Mouse (Mus musculus): ENCODE measurements around the gene Rln3.
A peak's percentile ranks its signal among the peaks of the same experiment; 100 is the strongest.

The Rln3 gene

DNA sequence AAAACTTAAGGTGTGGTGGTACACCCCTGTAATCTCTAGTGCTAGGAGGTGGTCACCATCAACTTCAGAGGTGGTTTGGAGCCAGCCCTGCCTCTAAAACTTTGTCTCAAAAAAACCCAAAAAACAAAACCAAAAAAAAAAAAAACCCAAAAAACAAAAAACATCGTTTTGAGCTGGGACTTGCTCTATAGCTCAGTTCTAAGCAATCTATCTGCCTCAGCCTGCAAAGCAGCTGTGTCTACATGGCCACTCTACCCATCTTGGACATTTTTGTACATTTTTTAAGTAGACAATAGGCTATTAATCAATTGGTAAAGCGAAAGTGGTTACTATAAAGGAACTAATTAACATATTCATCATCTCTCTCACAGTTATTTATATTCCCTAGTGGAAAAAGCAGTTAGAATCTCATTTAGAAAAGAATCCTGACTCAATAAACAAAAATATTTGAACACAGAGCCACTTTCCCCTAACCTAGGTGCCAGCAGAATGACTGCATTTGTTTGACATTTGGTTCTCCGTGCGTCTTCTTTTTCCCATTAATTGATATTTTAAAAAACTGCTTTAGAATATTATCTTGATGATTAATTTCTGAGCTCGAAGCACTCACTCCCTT is 20.8 kb upstream of the Rln3 start:
- ATAC-seq (ENCODE audit: low TSS enrichment) = no peak

DNA sequence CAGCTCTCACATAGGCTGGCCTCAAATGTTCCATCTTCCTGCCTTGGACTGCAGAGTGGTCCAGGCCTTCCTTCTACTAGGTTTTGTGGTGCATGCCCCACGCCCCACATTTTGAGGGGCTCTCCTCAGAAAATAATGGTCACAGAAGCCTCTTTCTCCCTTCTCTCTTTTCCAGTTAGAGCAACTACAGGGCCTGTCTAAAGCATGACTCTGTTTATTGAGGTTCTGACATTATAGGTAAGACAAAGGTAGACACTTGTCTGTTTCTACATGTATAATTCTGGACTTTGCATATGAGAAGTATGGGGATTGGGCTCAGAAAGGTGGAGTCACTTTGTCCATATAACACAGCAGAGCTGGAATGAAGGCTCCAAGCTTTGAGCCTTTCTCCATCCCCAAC is 20.2 kb upstream of the Rln3 start, which contains the start of gene Gm10643:
Gene Gm10643 (minus strand): TSS at position 101 of the 400 bp plus-strand sequence.
- no peak for ATAC-seq (ENCODE audit: low TSS enrichment)

DNA sequence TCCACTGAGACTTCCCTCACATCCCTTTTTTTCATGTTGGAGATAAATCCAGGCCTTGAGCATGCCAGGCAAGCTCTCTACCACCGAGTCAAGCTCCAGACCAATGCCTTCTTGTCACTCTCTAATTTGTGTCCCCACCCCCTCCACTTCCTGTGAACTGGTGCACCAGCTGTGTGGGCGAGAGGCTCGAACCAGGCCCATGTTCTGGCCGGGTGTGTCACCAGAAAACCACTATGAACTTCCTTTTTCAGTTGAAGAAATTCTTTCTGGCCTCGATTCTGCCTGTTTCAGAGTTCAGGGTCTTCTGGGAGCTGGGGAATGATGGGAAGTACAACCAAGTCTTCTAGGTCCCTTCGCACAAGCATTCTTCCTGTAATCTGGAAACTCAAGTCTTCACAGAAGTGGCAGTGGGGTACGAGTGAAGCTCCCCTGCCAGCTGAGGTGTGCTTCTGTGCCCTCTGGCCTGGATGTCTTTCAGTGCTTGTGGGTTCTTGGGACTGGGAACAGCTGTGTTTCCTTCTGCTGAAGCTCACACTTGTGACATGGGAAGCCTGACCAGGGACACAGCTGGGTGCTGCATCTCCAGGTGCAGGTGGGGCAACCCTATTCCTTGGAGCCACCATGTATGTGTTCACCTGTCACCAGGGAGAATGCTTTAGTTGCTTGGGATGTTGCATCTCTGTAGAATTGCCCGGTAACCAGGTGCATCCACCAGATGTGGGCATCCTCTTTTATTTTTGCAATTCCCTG is 19.2 kb upstream of the Rln3 start:
- ATAC-seq (ENCODE audit: low TSS enrichment) = no peak

- ATAC-seq (ENCODE audit: low TSS enrichment) = no peak
Observed at GRCm38 (mm10) chr8:84060245-84060644, 15.4 kb upstream of the Rln3 start.

- no peak for ATAC-seq (ENCODE audit: low TSS enrichment)
Observed at GRCm38 (mm10) chr8:84059226-84059625, 14.4 kb upstream of the Rln3 start.

DNA sequence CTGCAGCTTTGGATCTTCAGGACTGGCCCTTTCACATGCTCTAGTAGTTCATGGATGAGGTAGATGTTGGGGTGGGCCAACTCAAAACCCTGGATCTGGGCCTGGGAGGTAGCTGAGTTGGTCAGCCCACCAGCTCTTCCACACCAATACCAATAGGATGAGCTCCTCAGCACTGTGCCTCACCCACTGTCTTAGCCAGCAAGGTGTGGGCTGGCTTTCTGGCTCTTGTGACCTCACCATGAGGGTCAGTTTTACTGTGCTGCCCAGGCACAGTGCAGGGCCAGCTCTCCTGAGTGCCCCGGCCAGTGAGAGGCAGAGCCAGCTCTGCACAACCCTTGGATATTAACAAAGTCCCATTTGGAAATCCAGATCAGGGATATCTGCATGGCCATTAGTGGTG is 13.0 kb upstream of the Rln3 start:
- ATAC-seq (ENCODE audit: low TSS enrichment) = no peak

GRCm38 (mm10) chr8:84053229-84053628 is 8.4 kb upstream of the Rln3 start:
- no peak for ATAC-seq (ENCODE audit: low TSS enrichment)

- ATAC-seq (ENCODE audit: low TSS enrichment) = no peak
Observed at GRCm38 (mm10) chr8:84052746-84053145, 7.9 kb upstream of the Rln3 start.

DNA sequence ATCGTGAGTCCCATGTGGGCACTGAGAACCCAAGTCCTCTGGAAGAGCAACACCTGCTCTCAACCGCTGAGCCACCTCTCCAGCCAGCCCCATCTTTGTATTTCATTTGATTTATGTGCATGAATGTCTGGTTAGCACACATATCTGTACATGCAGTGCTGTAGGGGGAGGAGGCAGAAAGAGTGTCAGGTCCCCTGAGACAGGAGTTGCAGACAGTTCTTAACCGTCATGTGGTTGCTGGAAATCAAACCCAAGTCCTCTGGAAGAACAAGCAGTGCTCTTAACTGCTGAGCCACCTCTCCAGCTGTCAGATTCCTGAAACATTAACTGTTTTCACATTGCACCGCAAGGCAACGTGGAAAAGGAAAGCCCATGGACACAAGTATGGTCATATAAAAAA is 3.4 kb upstream of the Rln3 start:
- no peak for ATAC-seq (ENCODE audit: low TSS enrichment)

DNA sequence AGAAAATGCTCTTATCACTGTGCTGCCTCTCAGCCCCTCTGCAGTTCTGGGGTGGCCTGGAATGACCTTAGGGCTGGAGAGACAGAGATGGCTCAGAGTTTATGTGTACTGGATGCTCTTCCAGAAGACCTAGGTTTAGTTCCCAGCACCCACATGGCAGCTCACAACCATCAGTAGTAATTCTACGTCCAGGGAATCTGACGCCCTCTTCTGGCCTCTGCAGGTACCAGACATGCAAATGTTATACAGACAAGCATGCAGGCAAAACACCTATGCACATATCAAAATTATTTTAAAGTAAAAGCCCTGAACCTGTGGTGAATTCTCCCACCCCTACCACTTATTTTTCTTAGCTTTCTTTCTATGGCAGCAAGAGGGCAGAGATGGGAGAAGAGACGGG is 1.7 kb upstream of the Rln3 start:
- ATAC-seq (ENCODE audit: low TSS enrichment) = no peak

DNA sequence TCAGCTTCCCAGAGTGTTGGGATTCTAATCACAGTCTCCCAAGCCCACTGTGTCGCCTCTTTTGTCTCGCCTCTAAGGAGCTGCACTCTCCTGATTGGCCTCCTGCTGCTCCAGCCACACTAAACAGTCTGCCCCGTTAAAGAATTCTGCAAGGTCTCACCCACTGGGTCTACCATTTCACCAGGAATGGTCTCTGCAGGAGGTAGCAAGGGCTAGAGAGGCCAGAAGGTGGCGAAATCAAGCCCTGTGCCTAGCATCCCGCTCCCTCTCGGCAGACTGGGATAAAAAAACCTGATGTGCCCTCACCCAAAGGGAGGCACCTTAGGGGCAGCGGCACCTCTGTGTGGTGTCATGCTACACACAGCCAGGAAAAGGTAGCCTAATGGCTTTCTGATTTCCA is 697 bp downstream of the Rln3 start:
- ATAC-seq (ENCODE audit: low TSS enrichment) = no peak

DNA sequence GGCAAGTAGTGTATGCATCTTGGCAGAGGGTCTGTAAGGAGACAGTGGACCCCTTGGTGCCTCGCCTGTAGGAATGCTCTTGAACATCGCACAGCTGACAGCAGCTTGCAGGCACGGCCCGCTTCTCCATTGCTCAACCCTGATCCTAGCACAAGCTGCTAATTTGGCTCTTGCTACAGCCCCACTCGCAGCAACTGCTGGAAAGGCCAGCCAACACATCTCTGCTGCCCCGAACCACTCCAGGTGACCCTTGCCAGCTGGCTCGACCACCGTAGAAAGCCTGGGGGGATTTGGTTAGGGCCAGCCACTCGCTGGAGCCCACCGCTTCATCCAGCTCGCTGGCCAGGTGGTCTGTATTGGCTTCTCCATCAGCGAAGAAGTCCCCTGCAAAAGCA is 1.9 kb downstream of the Rln3 start:
- ATAC-seq (ENCODE audit: low TSS enrichment) = no peak

DNA sequence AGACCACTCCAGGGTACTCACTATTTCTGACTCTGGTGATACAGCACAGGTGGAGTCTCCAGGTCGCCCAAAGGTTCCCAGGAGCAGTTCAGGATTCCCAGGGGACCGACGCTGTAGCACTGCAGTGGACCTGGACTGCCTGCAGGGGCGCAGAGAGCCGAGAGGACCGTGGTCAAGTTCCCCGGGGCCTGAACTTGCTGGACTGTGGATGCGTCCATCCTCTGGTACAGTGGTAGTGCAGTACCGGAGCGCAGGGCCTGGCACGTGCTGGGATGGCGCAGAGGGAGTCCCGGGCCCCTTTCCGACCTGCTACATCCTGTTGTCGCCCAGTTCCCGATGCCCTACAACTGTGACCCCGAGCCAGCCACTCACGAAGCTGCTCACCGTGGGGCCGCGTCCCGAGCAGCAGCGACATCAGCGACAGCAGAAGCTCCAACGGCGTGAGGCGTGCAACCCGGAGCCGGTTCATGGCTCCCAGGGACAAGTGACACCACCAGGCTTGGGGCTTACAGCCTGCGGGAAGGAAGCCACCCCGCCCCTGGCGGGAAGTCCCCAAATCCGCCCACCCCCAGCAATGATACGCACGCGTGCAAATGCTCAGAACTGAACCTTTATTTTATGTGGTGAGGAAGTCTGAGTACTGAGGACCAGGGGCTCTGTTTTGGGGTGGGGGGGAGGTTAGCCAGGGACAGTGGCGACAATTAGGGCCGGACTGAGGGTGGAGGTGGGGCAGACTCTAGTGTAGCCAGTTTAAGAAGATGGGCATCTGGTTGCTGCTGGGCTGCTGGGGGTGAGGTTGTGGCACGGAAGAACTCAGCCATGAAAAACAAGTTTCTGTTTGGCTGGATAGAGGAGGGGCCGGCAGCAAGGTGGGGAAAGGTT is 2.5 kb downstream of the Rln3 start, which contains the start of gene Il27ra:
Gene Il27ra (minus strand): TSS at position 524 of the 882 bp plus-strand sequence.
- ATAC-seq (ENCODE audit: low TSS enrichment) = peak; percentile 81; the same call in 1 of the 2 replicates

GRCm38 (mm10) chr8:84039050-84039449 is 5.8 kb downstream of the Rln3 start:
- peak; percentile 56 for ATAC-seq (ENCODE audit: low TSS enrichment)

GRCm38 (mm10) chr8:84038015-84038414 is 6.8 kb downstream of the Rln3 start:
- ATAC-seq (ENCODE audit: low TSS enrichment) = no peak

GRCm38 (mm10) chr8:84032777-84033176 is 12.0 kb downstream of the Rln3 start:
- no peak for ATAC-seq (ENCODE audit: low TSS enrichment)

- no peak for ATAC-seq (ENCODE audit: low TSS enrichment)
Observed at GRCm38 (mm10) chr8:84029272-84029671, 15.5 kb downstream of the Rln3 start.

- no peak for ATAC-seq (ENCODE audit: low TSS enrichment)
Observed at GRCm38 (mm10) chr8:84027449-84027848, 17.4 kb downstream of the Rln3 start.

DNA sequence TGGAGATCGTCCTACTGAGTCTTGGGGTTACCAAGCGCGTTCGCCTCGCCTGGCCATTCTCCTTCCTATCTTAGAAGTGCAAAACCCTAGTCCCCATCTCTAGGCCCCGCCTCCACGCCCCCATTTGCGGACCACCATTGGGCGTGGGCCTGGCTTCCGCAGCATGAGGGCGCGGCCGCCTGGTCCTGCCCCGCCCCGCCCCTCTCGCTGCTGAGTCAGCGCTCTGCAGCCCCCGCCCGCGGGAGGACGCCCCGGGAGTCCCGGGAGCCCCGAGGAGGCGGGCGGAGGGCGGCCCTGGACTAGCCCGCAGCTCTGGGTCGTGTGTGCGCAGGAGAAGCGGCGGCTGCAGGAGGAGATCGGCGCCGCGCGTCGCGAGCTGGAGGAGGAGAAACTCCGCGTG is 18.9 kb downstream of the Rln3 start:
- peak; percentile 48 for ATAC-seq (ENCODE audit: low TSS enrichment)

- no peak for ATAC-seq (ENCODE audit: low TSS enrichment)
Observed at GRCm38 (mm10) chr8:84024171-84024570, 20.6 kb downstream of the Rln3 start.

GRCm38 (mm10) chr8:84023631-84024030 is 21.2 kb downstream of the Rln3 start:
- no peak for ATAC-seq (ENCODE audit: low TSS enrichment)

DNA sequence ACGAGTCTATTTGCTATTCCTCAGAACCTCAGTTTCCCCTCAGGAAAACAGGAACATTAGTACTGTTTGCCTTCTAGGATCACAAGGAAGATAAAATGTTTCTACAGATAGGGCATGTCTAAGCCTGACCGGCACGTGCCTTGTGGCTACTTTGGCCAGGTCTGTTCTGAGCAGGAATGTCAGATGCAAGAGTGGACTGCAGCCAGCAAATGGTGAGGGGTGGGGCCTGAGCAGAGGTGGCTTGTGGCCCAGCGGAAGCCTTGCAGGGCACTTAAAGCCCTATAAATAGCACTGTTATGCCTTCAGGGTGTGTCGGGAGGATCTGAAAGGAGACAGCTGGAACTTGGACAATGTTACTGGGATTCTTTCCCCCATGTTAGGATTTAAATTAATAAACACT is 21.7 kb downstream of the Rln3 start:
- ATAC-seq (ENCODE audit: low TSS enrichment) = no peak

All from frontal cortex, adult (tissue).